Mouse (Mus musculus) lung, postnatal 0 days (tissue): ENCODE measurements around the gene Rapgef6.

Experiments
- CTCF ChIP-seq: IDR thresholded peaks from 2 replicates; pipeline ENCODE4 v1.5.1; 2016; ENCODE audit warnings: antibody characterized with exemption, mild to moderate bottlenecking
- EP300 ChIP-seq: IDR thresholded peaks from 2 replicates; pipeline ENCODE4 v1.6.1; 2016; ENCODE audit warnings: antibody characterized with exemption, mild to moderate bottlenecking, control low read depth

GRCm38 (mm10) chr11:54731367-54731766, 208.7 kb downstream of the Rapgef6 start:
- TF ChIP-seq CTCF (no peak), EP300 (no peak)
